Mouse (Mus musculus) lung, postnatal 0 days (tissue): Measurements from ENCODE around the gene Prdm5.

ENCODE experiments used
- CTCF ChIP-seq: IDR thresholded peaks from 2 replicates; pipeline ENCODE4 v1.5.1; 2016; ENCODE audit warnings: antibody characterized with exemption, mild to moderate bottlenecking
- EP300 ChIP-seq: IDR thresholded peaks from 2 replicates; pipeline ENCODE4 v1.6.1; 2016; ENCODE audit warnings: antibody characterized with exemption, mild to moderate bottlenecking, control low read depth

DNA sequence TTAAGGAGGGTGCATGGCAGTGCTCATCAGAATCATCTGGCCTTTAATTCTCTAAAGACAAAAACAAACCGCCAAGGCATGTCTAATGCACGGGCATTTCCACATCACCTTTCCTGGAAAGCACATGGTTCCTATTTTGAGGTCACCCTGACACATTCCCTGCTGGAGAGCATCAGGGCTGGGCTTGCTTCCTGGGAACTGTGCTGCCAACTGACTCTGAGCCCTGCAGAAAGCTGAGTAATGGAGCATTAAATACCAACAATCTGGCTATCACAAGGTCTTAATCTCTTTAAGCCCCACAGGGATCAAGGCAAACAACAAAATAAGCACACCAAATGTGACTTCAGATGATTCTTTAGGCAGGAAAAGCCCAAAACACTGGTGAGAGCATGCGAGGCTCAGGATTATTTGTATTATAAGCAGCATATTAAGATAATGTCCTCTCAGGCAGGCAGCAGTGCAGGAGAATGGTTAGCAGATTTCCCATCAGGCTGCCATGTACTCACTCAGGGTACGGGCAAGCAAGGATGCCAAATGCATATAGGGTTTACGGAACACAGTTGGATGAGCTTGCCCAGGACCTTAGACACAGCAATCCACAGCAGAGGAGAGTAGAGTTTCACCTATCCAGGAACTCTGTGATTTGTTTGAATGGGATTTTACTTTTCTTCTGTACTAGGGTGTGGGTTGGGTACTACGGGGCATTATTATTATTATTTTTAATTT, 190.8 kb downstream of the Prdm5 start:
- no peak for TF ChIP-seq CTCF
- TF ChIP-seq EP300: no peak
